Mouse (Mus musculus) heart, adult 2 months (tissue): ENCODE data around the gene Denr.
A peak's percentile ranks its signal among the peaks of the same experiment; 100 is the strongest.

Experiments
- CTCF ChIP-seq: fragments of 200-600 bp; IDR thresholded peaks from 2 replicates; pipeline ENCODE4 v1.8.1; 2022; ENCODE audit warnings: antibody characterized with exemption, mild to moderate bottlenecking, moderate library complexity
- EP300 ChIP-seq: fragments of 200-500 bp; IDR thresholded peaks from 2 replicates; pipeline ENCODE4 v1.6.1; 2011; ENCODE audit warnings: low read depth, low read length, control low read depth; ENCODE audit not compliant: insufficient read depth
- POLR2A ChIP-seq: fragments of 200-500 bp; IDR thresholded peaks from 2 replicates; pipeline ENCODE4 v1.6.1; 2011; ENCODE audit warnings: mild to moderate bottlenecking, low read depth, low read length, control low read depth; ENCODE audit not compliant: insufficient read depth

- no peak for TF ChIP-seq EP300
- TF ChIP-seq CTCF: peak; percentile 89
- TF ChIP-seq POLR2A: no peak
Observed at GRCm38 (mm10) chr5:123947041-123947761, 40.2 kb downstream of the Denr start.
